Mouse (Mus musculus) ES-E14 (cell line): ENCODE data around the gene Rps2. TPM values are rescaled to one million over a fixed set of nuclear protein-coding genes. Genes with fewer than 3 reads are reported as not detected.

Experiments used
- DNase-seq: peaks from one replicate; pipeline ENCODE4 v3.0.0-alpha.2; 2013; ENCODE audit warnings: low read depth, low spot score
- H3K27ac ChIP-seq: 2 replicates; pipeline ENCODE4 v1.5.1; 2012; ENCODE audit warnings: low read depth, mild to moderate bottlenecking, low read length, moderate library complexity, mixed read lengths; ENCODE audit not compliant: poor library complexity, insufficient read depth, severe bottlenecking
- H3K36me3 ChIP-seq: 2 replicates; pipeline ENCODE4 v1.6.1; 2012; ENCODE audit warnings: mild to moderate bottlenecking, low read length, moderate library complexity, mixed read lengths; ENCODE audit not compliant: control insufficient read depth, poor library complexity, insufficient read depth, severe bottlenecking
- H3K4me1 ChIP-seq, 2 experiments: fragments of 150-350 bp in 1 of 2; sonication (generic) in 1 of 2; 2 replicates each; pipeline ENCODE4 v1.6.1; 2012; ENCODE audit warnings: low read length in 2 of 2, mild to moderate bottlenecking in 1 of 2, mixed read lengths in 1 of 2; ENCODE audit not compliant: control insufficient read depth in 2 of 2, insufficient read depth in 2 of 2, poor library complexity in 1 of 2
- H3K4me3 ChIP-seq, 2 experiments: fragments of 150-350 bp in 1 of 2; sonication (generic) in 1 of 2; 2 replicates each; pipeline ENCODE4 v1.5.1; 2012; ENCODE audit warnings: low read length in 2 of 2, low read depth in 1 of 2, mild to moderate bottlenecking in 1 of 2, mixed read lengths in 1 of 2; ENCODE audit not compliant: insufficient read depth in 1 of 2, poor library complexity in 1 of 2, severe bottlenecking in 1 of 2
- H3K9ac ChIP-seq: 2 replicates; pipeline ENCODE4 v1.6.1; 2012; ENCODE audit warnings: low read depth, mild to moderate bottlenecking, low read length, mixed read lengths; ENCODE audit not compliant: poor library complexity, insufficient read depth, severe bottlenecking
- H3K9me3 ChIP-seq: fragments of 150-350 bp; sonication (generic); 2 replicates; pipeline ENCODE4 v1.6.1; 2012; ENCODE audit warnings: low read depth, mild to moderate bottlenecking, low read length; ENCODE audit not compliant: control insufficient read depth, insufficient read depth
- CHD2 ChIP-seq: IDR thresholded peaks from 2 replicates; pipeline ENCODE4 v1.6.1; 2014; ENCODE audit warnings: mild to moderate bottlenecking, low read depth, low read length, inconsistent platforms
- HCFC1 ChIP-seq: IDR thresholded peaks from 2 replicates; pipeline ENCODE4 v1.6.1; 2012; ENCODE audit warnings: low read length, inconsistent platforms, borderline replicate concordance; ENCODE audit not compliant: insufficient read depth
- MAFK ChIP-seq: IDR thresholded peaks from 2 replicates; pipeline ENCODE4 v1.6.1; 2014; ENCODE audit warnings: mild to moderate bottlenecking, low read depth, low read length, inconsistent platforms; ENCODE audit not compliant: insufficient read depth
- ZC3H11A ChIP-seq: IDR thresholded peaks from 2 replicates; pipeline ENCODE4 v1.6.1; 2012; ENCODE audit warnings: low read depth, mild to moderate bottlenecking, inconsistent platforms, low read length, borderline replicate concordance
- ZNF384 ChIP-seq: IDR thresholded peaks from 2 replicates; pipeline ENCODE4 v1.6.1; 2012; ENCODE audit warnings: low read depth, low read length, inconsistent platforms
- in situ Hi-C, 2 experiments: fragments of 600-800 bp; cut with MboI; formaldehyde crosslinking; loops; one replicate each; pipeline ENCODE4 v1.15.1; 2025; ENCODE audit warnings: low sequenced_read_pairs in 2 of 2, inconsistent platforms in 1 of 2; ENCODE audit not compliant: unreplicated experiment in 2 of 2
- total RNA-seq: library from RNA; depleted of rRNA; stranded (reverse); fragments of 300-350 nt; gene quantifications from 2 replicates; pipeline ENCODE4 v1.2.3, GENCODE M21; 2012

Rps2 gene
- total RNA-seq, 1 experiment, result 3,661 TPM

DNA sequence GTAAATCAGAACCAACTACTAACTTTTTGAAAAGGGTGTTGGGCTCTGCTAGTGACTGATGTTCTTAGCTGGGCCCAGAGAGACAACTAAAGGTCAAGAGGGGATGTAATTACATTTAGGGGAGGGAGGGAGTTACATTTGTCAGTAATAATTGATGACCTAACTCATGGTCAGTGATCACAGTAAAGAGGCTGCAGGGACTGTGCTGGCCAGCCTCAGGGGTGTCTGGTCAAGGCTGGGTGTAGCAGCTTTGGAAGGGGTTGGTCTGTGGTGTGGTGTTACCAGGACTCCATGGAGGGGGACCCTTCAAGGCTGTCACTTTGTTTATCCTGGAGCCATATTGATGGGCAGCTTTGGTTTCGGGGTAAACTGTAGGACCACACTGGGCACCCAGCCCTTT is 39.5 kb downstream of the Rps2 start:
- peaks cover 2 to 11% of the 10 kb centered on the region in 2 experiments; a peak in 3 of 4 replicates for H3K4me1 ChIP-seq
- DNase-seq, result no peak
- no peaks in the 10 kb centered on the region for H3K36me3 ChIP-seq
- H3K4me3 ChIP-seq, result no peak overlapping the region
- no peak overlapping the region for H3K9ac ChIP-seq
- H3K9me3 ChIP-seq, result no peaks in the 10 kb centered on the region
- TF ChIP-seq HCFC1 (no peak), MAFK (no peak), ZC3H11A (no peak), ZNF384 (no peak), CHD2 (no peak)
- in situ Hi-C loops, result no loop called here
- H3K27ac ChIP-seq, result no peak overlapping the region

GRCm38 (mm10) chr17:24761121-24761520 is 43.2 kb downstream of the Rps2 start:
- no peak for TF ChIP-seq CHD2
- no peak for TF ChIP-seq MAFK
- TF ChIP-seq HCFC1, result no peak
- no peak for TF ChIP-seq ZNF384
- no peak for TF ChIP-seq ZC3H11A
- no peak overlapping the region for H3K27ac ChIP-seq

DNA sequence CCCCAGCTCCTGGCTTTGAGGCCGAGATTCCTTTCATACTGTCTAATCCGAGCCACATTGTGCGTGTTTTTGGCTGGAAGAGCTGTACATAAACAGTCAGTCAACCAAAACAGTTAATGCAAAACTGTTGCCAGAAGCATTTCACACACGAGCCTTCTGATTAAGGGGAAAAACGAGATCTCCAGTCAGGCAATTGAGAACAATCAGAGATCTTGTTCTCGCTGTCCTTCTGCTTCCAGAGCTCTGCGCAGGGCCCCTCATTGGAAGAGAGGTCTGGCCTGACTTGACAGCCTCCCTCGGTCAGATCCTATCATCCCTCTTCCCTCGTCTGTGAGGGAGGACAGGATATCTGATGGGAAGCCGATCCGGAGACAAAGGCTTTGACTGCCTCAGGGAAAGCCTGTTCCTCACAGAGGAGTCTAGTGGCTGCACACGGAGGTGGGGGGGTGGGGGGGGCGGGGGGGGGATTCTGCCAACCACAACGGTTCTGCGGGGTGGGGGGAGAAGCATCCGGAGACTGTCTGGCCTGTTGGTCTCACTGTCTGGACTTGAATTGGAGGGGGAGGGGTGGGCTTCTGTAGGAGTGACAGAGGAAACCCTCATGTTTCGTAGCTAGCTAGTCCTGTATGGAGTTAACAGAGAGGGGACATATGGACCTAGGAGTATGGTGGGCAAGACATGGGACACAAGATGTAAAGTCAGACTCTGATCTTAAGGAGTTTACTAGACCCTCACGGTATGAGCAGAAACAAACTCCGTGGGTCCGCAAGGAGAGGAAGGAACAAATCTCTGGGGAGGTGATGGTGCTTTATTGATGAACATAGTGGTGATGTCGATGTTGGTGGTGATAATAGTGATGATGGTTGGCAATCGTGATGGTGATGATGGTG is 47.3 kb downstream of the Rps2 start:
- Histone ChIP-seq H3K4me3 (no peak overlapping the region), H3K36me3 (no peaks in the 10 kb centered on the region), H3K9ac (no peak overlapping the region), H3K4me1 (peaks cover 2 to 9% of the 10 kb centered on the region in 2 experiments; a peak in 2 of 4 replicates), H3K9me3 (no peaks in the 10 kb centered on the region), H3K27ac (no peak overlapping the region)
- no peak for TF ChIP-seq MAFK
- TF ChIP-seq CHD2, result no peak
- no peak for TF ChIP-seq ZC3H11A
- TF ChIP-seq HCFC1, result no peak
- TF ChIP-seq ZNF384, result no peak
- DNase-seq, result no peak
- in situ Hi-C loops, result no loop called here

More at GRCm38 (mm10) chr17:24761121-24761520, 43.2 kb downstream of the Rps2 start:
- DNase-seq, result no peak
- Histone ChIP-seq H3K36me3 (no peaks in the 10 kb centered on the region), H3K4me1 (peaks cover 2 to 7% of the 10 kb centered on the region in 2 experiments; a peak in 2 of 4 replicates), H3K4me3 (peak overlapping the region in 1 of 2 experiments; percentile 9; a peak in 1 of 4 replicates), H3K9me3 (no peaks in the 10 kb centered on the region), H3K9ac (0 out of 2 replicates have a peak overlapping the region, but pooled peaks have one; percentile 21)
- in situ Hi-C loops, result no loop called here

DNA sequence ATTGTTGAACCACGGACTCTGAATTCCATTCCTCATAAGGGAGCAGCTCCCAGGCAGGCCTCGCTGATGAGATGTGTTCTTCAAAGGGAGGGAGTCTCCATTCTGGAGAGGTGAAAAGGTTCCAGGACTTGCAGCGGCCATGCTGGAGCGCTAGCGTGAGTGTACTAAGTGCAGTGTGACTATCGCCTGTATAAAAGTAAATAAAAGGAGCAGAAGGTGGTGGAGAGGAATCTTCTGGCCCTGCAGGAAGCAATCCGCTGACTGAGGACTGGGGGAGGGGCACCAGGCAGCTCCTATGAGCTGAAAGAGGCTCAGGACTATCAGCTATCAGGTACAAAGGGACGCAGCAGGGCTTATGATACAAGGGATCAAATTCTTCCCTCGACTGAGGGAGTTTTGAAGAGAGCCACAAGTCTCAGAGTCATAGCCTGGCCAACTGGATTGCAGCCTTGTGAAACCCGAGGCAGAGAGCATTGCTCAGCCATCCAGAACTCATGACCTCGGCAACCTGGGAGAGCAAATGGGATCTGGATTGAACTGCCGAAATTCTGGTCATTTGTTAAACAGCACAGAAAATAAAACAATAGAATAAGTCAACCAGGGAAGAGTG is 48.5 kb downstream of the Rps2 start:
- no peak for DNase-seq
- Histone ChIP-seq H3K36me3 (no peaks in the 10 kb centered on the region), H3K27ac (no peak overlapping the region), H3K9ac (no peak overlapping the region), H3K4me1 (peaks cover 2 to 9% of the 10 kb centered on the region in 2 experiments; a peak in 2 of 4 replicates), H3K4me3 (no peak overlapping the region), H3K9me3 (no peaks in the 10 kb centered on the region)
- TF ChIP-seq MAFK, result no peak
- in situ Hi-C loops, result no loop called here
